Mouse (Mus musculus) stomach, embryonic 15.5 days (tissue): ENCODE measurements around the gene Ckmt2. TPM values are rescaled to one million over a fixed set of nuclear protein-coding genes. Genes with fewer than 3 reads are reported as not detected.

ENCODE experiments used
- ATAC-seq: fragments of 200-750 bp; cut with Nextera tagmentation; 2 replicates; pipeline ENCODE4 v1.8.0; 2017; ENCODE audit warnings: low read depth, moderate number of reproducible peaks, moderate TSS enrichment; ENCODE audit not compliant: insufficient read depth, low FRiP score
- H3K27ac ChIP-seq: fragments of 300-500 bp; sonication (generic); 2 replicates; pipeline ENCODE4 v1.5.1; 2015; ENCODE audit warnings: mild to moderate bottlenecking, inconsistent platforms
- H3K27me3 ChIP-seq: fragments of 300-500 bp; sonication (generic); replicated peaks from 2 replicates; pipeline ENCODE4 v1.6.1; 2015; ENCODE audit warnings: inconsistent platforms
- H3K36me3 ChIP-seq: fragments of 300-500 bp; sonication (generic); 2 replicates; pipeline ENCODE4 v1.6.1; 2015; ENCODE audit warnings: inconsistent platforms
- H3K4me1 ChIP-seq: fragments of 300-500 bp; sonication (generic); 2 replicates; pipeline ENCODE4 v1.6.1; 2015; ENCODE audit warnings: inconsistent platforms
- H3K4me2 ChIP-seq: fragments of 300-500 bp; sonication (generic); 2 replicates; pipeline ENCODE4 v1.6.1; 2015; ENCODE audit warnings: mild to moderate bottlenecking, inconsistent platforms
- H3K4me3 ChIP-seq: fragments of 300-500 bp; sonication (generic); replicated peaks from 2 replicates; pipeline ENCODE4 v1.5.1; 2015; ENCODE audit warnings: inconsistent platforms
- H3K9ac ChIP-seq: fragments of 300-500 bp; sonication (generic); 2 replicates; pipeline ENCODE4 v1.6.1; 2015; ENCODE audit warnings: inconsistent platforms
- H3K9me3 ChIP-seq: fragments of 300-500 bp; sonication (generic); 2 replicates; pipeline ENCODE4 v1.6.1; 2016; ENCODE audit warnings: inconsistent platforms
- WGBS: fragments of 180-500 bp; shearing (Covaris S2); methylation state at CpG from one replicate; pipeline ENCODE4 v1.1.7; 2015; 5-methylcytosine and 5-hydroxymethylcytosine counted together
- polyA plus RNA-seq: library from polyadenylated mRNA; unstranded; fragments of >200 nt; fragmentation: Nextera tagmentation; extraction: Ambion mirVana; gene quantifications from 2 replicates; pipeline ENCODE4 v1.2.1, GENCODE M21; 2015

Gene Ckmt2
- 0.54 TPM in 2 replicates for polyA plus RNA-seq

GRCm38 (mm10) chr13:91876741-91877349, at the start of gene Ckmt2:
Gene Ckmt2 (minus strand): TSS chr13:91876885.
- Histone ChIP-seq H3K4me2 (no peak within 1 kb of the TSS), H3K9ac (no peak within 1 kb of the TSS), H3K27me3 (no peaks in the 10 kb centered on the region), H3K4me3 (no peak within 1 kb of the TSS), H3K27ac (no peak within 1 kb of the TSS), H3K9me3 (no peaks in the 10 kb centered on the region), H3K36me3 (no peaks in the 10 kb centered on the region), H3K4me1 (no peaks in the 10 kb centered on the region)
- WGBS: 52% methylated on average over 5 of the region's 5 CpGs
- ATAC-seq: no peak

GRCm38 (mm10) chr13:91921010-91921409, 44.3 kb upstream of the Ckmt2 start:
- H3K36me3 ChIP-seq: no peaks in the 10 kb centered on the region
- no peak overlapping the region for H3K27ac ChIP-seq
- no peaks in the 10 kb centered on the region for H3K9me3 ChIP-seq
- H3K27me3 ChIP-seq: no peaks in the 10 kb centered on the region
- no peak for ATAC-seq
- WGBS: 59% methylated on average over 3 of the region's 3 CpGs
- H3K4me1 ChIP-seq: no peaks in the 10 kb centered on the region
- no peak overlapping the region for H3K4me3 ChIP-seq
- no peak overlapping the region for H3K4me2 ChIP-seq
- H3K9ac ChIP-seq: no peak overlapping the region

GRCm38 (mm10) chr13:91918764-91919163, 42.1 kb upstream of the Ckmt2 start:
- no peaks in the 10 kb centered on the region for H3K27me3 ChIP-seq
- no peak overlapping the region for H3K4me3 ChIP-seq
- no peak overlapping the region for H3K9ac ChIP-seq
- no peaks in the 10 kb centered on the region for H3K36me3 ChIP-seq
- H3K9me3 ChIP-seq: no peaks in the 10 kb centered on the region
- no peak overlapping the region for H3K27ac ChIP-seq
- H3K4me2 ChIP-seq: no peak overlapping the region
- no peaks in the 10 kb centered on the region for H3K4me1 ChIP-seq
- ATAC-seq: no peak
- WGBS: 87% methylated on average over 5 of the region's 5 CpGs

- H3K36me3 ChIP-seq: no peaks in the 10 kb centered on the region
- H3K4me2 ChIP-seq: no peak overlapping the region
- H3K4me3 ChIP-seq: no peak overlapping the region
- H3K9me3 ChIP-seq: no peaks in the 10 kb centered on the region
- no peak overlapping the region for H3K27ac ChIP-seq
- no peak overlapping the region for H3K9ac ChIP-seq
- 89% methylated on average over 2 of the region's 2 CpGs for WGBS
- no peaks in the 10 kb centered on the region for H3K4me1 ChIP-seq
- ATAC-seq: no peak
- H3K27me3 ChIP-seq: no peaks in the 10 kb centered on the region
Measured at GRCm38 (mm10) chr13:91917835-91918234, 41.1 kb upstream of the Ckmt2 start.

- Histone ChIP-seq H3K4me3 (no peak overlapping the region), H3K4me2 (no peak overlapping the region), H3K4me1 (no peaks in the 10 kb centered on the region), H3K27ac (no peak overlapping the region), H3K9me3 (no peaks in the 10 kb centered on the region), H3K9ac (no peak overlapping the region), H3K27me3 (no peaks in the 10 kb centered on the region), H3K36me3 (no peaks in the 10 kb centered on the region)
- WGBS: 85% methylated on average over 5 of the region's 5 CpGs
- 0 out of 2 replicates have a peak, but pooled peaks have one; percentile 27 for ATAC-seq
Measured at GRCm38 (mm10) chr13:91916308-91916707, 39.6 kb upstream of the Ckmt2 start.

- WGBS: 66% methylated on average over 6 of the region's 6 CpGs
- Histone ChIP-seq H3K36me3 (no peaks in the 10 kb centered on the region), H3K9ac (no peak overlapping the region), H3K4me1 (no peaks in the 10 kb centered on the region), H3K4me2 (no peak overlapping the region), H3K4me3 (no peak overlapping the region), H3K9me3 (no peaks in the 10 kb centered on the region), H3K27me3 (no peaks in the 10 kb centered on the region), H3K27ac (no peak overlapping the region)
- ATAC-seq: no peak
Measured at GRCm38 (mm10) chr13:91915582-91916239, 39.0 kb upstream of the Ckmt2 start.

GRCm38 (mm10) chr13:91915192-91915581, 38.5 kb upstream of the Ckmt2 start:
- no peak overlapping the region for H3K27ac ChIP-seq
- H3K4me1 ChIP-seq: no peaks in the 10 kb centered on the region
- no peak overlapping the region for H3K9ac ChIP-seq
- no peak overlapping the region for H3K4me2 ChIP-seq
- H3K4me3 ChIP-seq: no peak overlapping the region
- WGBS: 69% methylated on average over 4 of the region's 4 CpGs
- no peaks in the 10 kb centered on the region for H3K27me3 ChIP-seq
- H3K36me3 ChIP-seq: no peaks in the 10 kb centered on the region
- no peaks in the 10 kb centered on the region for H3K9me3 ChIP-seq
- no peak for ATAC-seq

- Histone ChIP-seq H3K27me3 (no peaks in the 10 kb centered on the region), H3K36me3 (no peaks in the 10 kb centered on the region), H3K27ac (no peak overlapping the region), H3K4me1 (no peaks in the 10 kb centered on the region), H3K9me3 (no peaks in the 10 kb centered on the region), H3K4me3 (no peak overlapping the region), H3K4me2 (no peak overlapping the region), H3K9ac (no peak overlapping the region)
- ATAC-seq: no peak
Measured at GRCm38 (mm10) chr13:91911652-91912051, 35.0 kb upstream of the Ckmt2 start.

GRCm38 (mm10) chr13:91911211-91911610, 34.5 kb upstream of the Ckmt2 start:
- no peaks in the 10 kb centered on the region for H3K27me3 ChIP-seq
- no peak overlapping the region for H3K4me2 ChIP-seq
- H3K9me3 ChIP-seq: no peaks in the 10 kb centered on the region
- ATAC-seq: no peak
- no peaks in the 10 kb centered on the region for H3K4me1 ChIP-seq
- H3K27ac ChIP-seq: no peak overlapping the region
- no peak overlapping the region for H3K9ac ChIP-seq
- no peaks in the 10 kb centered on the region for H3K36me3 ChIP-seq
- no peak overlapping the region for H3K4me3 ChIP-seq

GRCm38 (mm10) chr13:91908202-91908980, 31.7 kb upstream of the Ckmt2 start:
- no peak overlapping the region for H3K4me2 ChIP-seq
- H3K4me1 ChIP-seq: no peaks in the 10 kb centered on the region
- peak; percentile 72; the same call in 1 of the 2 replicates for ATAC-seq
- no peaks in the 10 kb centered on the region for H3K36me3 ChIP-seq
- H3K9ac ChIP-seq: no peak overlapping the region
- H3K27me3 ChIP-seq: no peaks in the 10 kb centered on the region
- H3K9me3 ChIP-seq: no peaks in the 10 kb centered on the region
- H3K27ac ChIP-seq: no peak overlapping the region
- no peak overlapping the region for H3K4me3 ChIP-seq
- WGBS: 41% methylated on average over 10 of the region's 10 CpGs

- 55% methylated on average over 3 of the region's 3 CpGs for WGBS
- H3K36me3 ChIP-seq: no peaks in the 10 kb centered on the region
- H3K27ac ChIP-seq: no peak overlapping the region
- no peaks in the 10 kb centered on the region for H3K27me3 ChIP-seq
- ATAC-seq: no peak
- no peak overlapping the region for H3K4me3 ChIP-seq
- H3K4me1 ChIP-seq: no peaks in the 10 kb centered on the region
- H3K9ac ChIP-seq: no peak overlapping the region
- H3K9me3 ChIP-seq: no peaks in the 10 kb centered on the region
- no peak overlapping the region for H3K4me2 ChIP-seq
Measured at GRCm38 (mm10) chr13:91906338-91906737, 29.7 kb upstream of the Ckmt2 start.

- Histone ChIP-seq H3K36me3 (no peaks in the 10 kb centered on the region), H3K9me3 (no peaks in the 10 kb centered on the region), H3K4me3 (no peak overlapping the region), H3K27ac (no peak overlapping the region), H3K9ac (no peak overlapping the region), H3K4me2 (no peak overlapping the region), H3K27me3 (no peaks in the 10 kb centered on the region), H3K4me1 (no peaks in the 10 kb centered on the region)
- ATAC-seq: no peak
- WGBS: 73% methylated on average over 1 of the region's 1 CpGs
Measured at GRCm38 (mm10) chr13:91896476-91896875, 19.8 kb upstream of the Ckmt2 start.
